Mouse (Mus musculus): ENCODE measurements around the gene Atp5h. TPM values are rescaled to one million over a fixed set of nuclear protein-coding genes. Genes with fewer than 3 reads are reported as not detected.
A peak's percentile ranks its signal among the peaks of the same experiment; 100 is the strongest.
"Not testable (repeated sequence)": the region's sequence is repeated elsewhere in the genome, so short reads cannot be mapped to it uniquely, and the experiment has no call there.

The Atp5h gene
- polyA plus RNA-seq, 1 experiment from 2014 or later = 943 TPM

GRCm38 (mm10) chr11:115456182-115456581 lies 36.4 kb upstream of the Atp5h start:
- WGBS = 88% methylated on average over 5 of the region's 5 CpGs
- H3K36me3 ChIP-seq (ENCODE audit: control insufficient read depth, insufficient read depth, low read length) = no peaks in the 10 kb centered on the region
- ATAC-seq (ENCODE audit: low read depth) = no peak

GRCm38 (mm10) chr11:115455619-115456018 lies 35.9 kb upstream of the Atp5h start:
- ATAC-seq (ENCODE audit: low read depth) = no peak
- 90% methylated on average over 15 of the region's 15 CpGs for WGBS

More at GRCm38 (mm10) chr11:115456182-115456581, 36.4 kb upstream of the Atp5h start:
- no peak overlapping the region for H3K4me2 ChIP-seq (ENCODE audit: low read depth, low read length)
- no peak overlapping the region for H3K27ac ChIP-seq (replicated peaks; ENCODE audit: low read depth, low read length)
- no peak for DNase-seq (ENCODE audit: low spot score)
- H3K4me3 ChIP-seq (ENCODE audit: low read depth, low read length) = no peak overlapping the region
- no peaks in the 10 kb centered on the region for H3K4me1 ChIP-seq (ENCODE audit: control insufficient read depth, insufficient read depth, low read length)
- no peaks in the 10 kb centered on the region for H3K27me3 ChIP-seq (replicated peaks; ENCODE audit: control insufficient read depth, insufficient read depth, low read length)
- no peaks in the 10 kb centered on the region for H3K9me3 ChIP-seq (ENCODE audit: control insufficient read depth, low read length)
- no peak overlapping the region for H3K9ac ChIP-seq (ENCODE audit: low read depth, low read length)

DNA sequence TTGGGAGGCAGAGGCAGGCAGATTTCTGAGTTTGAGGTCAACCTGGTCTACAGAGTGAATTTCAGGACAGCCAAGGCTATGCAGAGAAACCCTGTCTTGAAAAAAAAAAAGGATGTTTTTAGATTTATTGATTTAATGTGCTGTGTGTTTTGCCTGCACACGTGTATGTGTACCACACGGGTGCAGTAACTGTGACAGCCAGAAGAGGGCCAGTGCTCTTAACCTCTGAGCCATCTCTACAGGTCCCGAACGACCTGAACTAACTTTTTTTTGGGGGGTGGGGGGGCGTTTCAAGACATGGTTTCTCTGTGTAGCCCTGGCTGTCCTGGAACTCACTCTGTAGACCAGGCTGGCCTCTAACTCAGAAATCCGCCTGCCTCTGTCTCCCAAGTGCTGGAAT lies 35.1 kb upstream of the Atp5h start:
- ATAC-seq (ENCODE audit: low read depth); H3K9ac ChIP-seq (ENCODE audit: low read depth, low read length); H3K36me3 ChIP-seq (ENCODE audit: control insufficient read depth, insufficient read depth, low read length); H3K4me2 ChIP-seq (ENCODE audit: low read depth, low read length); H3K27ac ChIP-seq (replicated peaks; ENCODE audit: low read depth, low read length); H3K27me3 ChIP-seq (replicated peaks; ENCODE audit: control insufficient read depth, insufficient read depth, low read length); DNase-seq (ENCODE audit: low spot score); H3K4me1 ChIP-seq (ENCODE audit: control insufficient read depth, insufficient read depth, low read length); H3K4me3 ChIP-seq (ENCODE audit: low read depth, low read length); H3K9me3 ChIP-seq (ENCODE audit: control insufficient read depth, low read length): not testable (repeated sequence)
- 89% methylated on average over 6 of the region's 6 CpGs for WGBS

More at GRCm38 (mm10) chr11:115455619-115456018, 35.9 kb upstream of the Atp5h start:
- Histone ChIP-seq H3K4me2 (ENCODE audit: low read depth, low read length) (no peak overlapping the region), H3K36me3 (ENCODE audit: control insufficient read depth, insufficient read depth, low read length) (no peaks in the 10 kb centered on the region), H3K27me3 (replicated peaks; ENCODE audit: control insufficient read depth, insufficient read depth, low read length) (no peaks in the 10 kb centered on the region), H3K27ac (replicated peaks; ENCODE audit: low read depth, low read length) (no peak overlapping the region), H3K4me1 (ENCODE audit: control insufficient read depth, insufficient read depth, low read length) (no peaks in the 10 kb centered on the region), H3K9me3 (ENCODE audit: control insufficient read depth, low read length) (no peaks in the 10 kb centered on the region), H3K4me3 (ENCODE audit: low read depth, low read length) (no peak overlapping the region), H3K9ac (ENCODE audit: low read depth, low read length) (no peak overlapping the region)
- DNase-seq (ENCODE audit: low spot score) = no peak

DNA sequence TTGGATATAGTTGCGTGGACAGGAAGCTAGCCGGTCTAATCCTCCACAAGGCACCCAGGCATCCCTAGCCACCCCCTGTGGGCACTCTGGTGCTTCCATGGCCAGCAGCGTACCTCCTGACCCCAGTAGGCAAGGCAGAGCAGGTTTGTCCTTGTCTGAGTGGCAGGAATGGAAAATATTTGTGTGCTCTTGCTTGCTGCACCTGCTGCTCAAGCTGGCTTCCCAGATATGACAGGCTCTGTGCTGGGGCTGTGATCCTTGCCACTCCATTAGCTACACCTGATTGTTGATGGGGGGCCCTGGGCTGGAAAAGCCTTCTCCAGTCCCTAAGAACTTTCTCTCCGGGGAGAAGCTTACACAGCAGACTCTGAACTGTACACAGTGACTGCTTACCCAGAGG lies 33.5 kb upstream of the Atp5h start:
- H3K4me2 ChIP-seq (ENCODE audit: low read depth, low read length) = no peak overlapping the region
- H3K36me3 ChIP-seq (ENCODE audit: control insufficient read depth, insufficient read depth, low read length) = no peaks in the 10 kb centered on the region
- WGBS = 56% methylated on average over 4 of the region's 4 CpGs
- ATAC-seq (ENCODE audit: low read depth) = no peak
- no peak overlapping the region for H3K27ac ChIP-seq (replicated peaks; ENCODE audit: low read depth, low read length)
- DNase-seq (ENCODE audit: low spot score) = no peak
- no peaks in the 10 kb centered on the region for H3K4me1 ChIP-seq (ENCODE audit: control insufficient read depth, insufficient read depth, low read length)
- H3K27me3 ChIP-seq (replicated peaks; ENCODE audit: control insufficient read depth, insufficient read depth, low read length) = no peaks in the 10 kb centered on the region
- H3K9me3 ChIP-seq (ENCODE audit: control insufficient read depth, low read length) = no peaks in the 10 kb centered on the region
- no peak overlapping the region for H3K4me3 ChIP-seq (ENCODE audit: low read depth, low read length)
- H3K9ac ChIP-seq (ENCODE audit: low read depth, low read length) = no peak overlapping the region

- 74% methylated on average over 7 of the region's 7 CpGs for WGBS
- Histone ChIP-seq H3K9me3 (ENCODE audit: control insufficient read depth, low read length) (no peaks in the 10 kb centered on the region), H3K27ac (replicated peaks; ENCODE audit: low read depth, low read length) (no peak overlapping the region), H3K27me3 (replicated peaks; ENCODE audit: control insufficient read depth, insufficient read depth, low read length) (no peaks in the 10 kb centered on the region), H3K4me2 (ENCODE audit: low read depth, low read length) (no peak overlapping the region), H3K4me3 (ENCODE audit: low read depth, low read length) (no peak overlapping the region), H3K9ac (ENCODE audit: low read depth, low read length) (no peak overlapping the region), H3K36me3 (ENCODE audit: control insufficient read depth, insufficient read depth, low read length) (no peaks in the 10 kb centered on the region), H3K4me1 (ENCODE audit: control insufficient read depth, insufficient read depth, low read length) (no peaks in the 10 kb centered on the region)
- ATAC-seq (ENCODE audit: low read depth) (no peak), DNase-seq (ENCODE audit: low spot score) (no peak)
Observed at GRCm38 (mm10) chr11:115452281-115452860, 32.6 kb upstream of the Atp5h start.

GRCm38 (mm10) chr11:115451781-115452241 lies 32.0 kb upstream of the Atp5h start:
- DNase-seq (ENCODE audit: low spot score) (peak; percentile 27), ATAC-seq (ENCODE audit: low read depth) (no peak)
- 75% methylated on average over 8 of the region's 8 CpGs for WGBS
- Histone ChIP-seq H3K4me1 (ENCODE audit: control insufficient read depth, insufficient read depth, low read length) (no peaks in the 10 kb centered on the region), H3K9ac (ENCODE audit: low read depth, low read length) (no peak overlapping the region), H3K4me3 (ENCODE audit: low read depth, low read length) (no peak overlapping the region), H3K9me3 (ENCODE audit: control insufficient read depth, low read length) (no peaks in the 10 kb centered on the region), H3K27ac (replicated peaks; ENCODE audit: low read depth, low read length) (no peak overlapping the region), H3K4me2 (ENCODE audit: low read depth, low read length) (no peak overlapping the region), H3K36me3 (ENCODE audit: control insufficient read depth, insufficient read depth, low read length) (no peaks in the 10 kb centered on the region), H3K27me3 (replicated peaks; ENCODE audit: control insufficient read depth, insufficient read depth, low read length) (no peaks in the 10 kb centered on the region)

- WGBS = 89% methylated on average over 7 of the region's 7 CpGs
- H3K4me1 ChIP-seq (ENCODE audit: control insufficient read depth, insufficient read depth, low read length) = no peaks in the 10 kb centered on the region
- no peak overlapping the region for H3K27ac ChIP-seq (replicated peaks; ENCODE audit: low read depth, low read length)
- ATAC-seq (ENCODE audit: low read depth) = no peak
- H3K9me3 ChIP-seq (ENCODE audit: control insufficient read depth, low read length) = no peaks in the 10 kb centered on the region
- no peaks in the 10 kb centered on the region for H3K27me3 ChIP-seq (replicated peaks; ENCODE audit: control insufficient read depth, insufficient read depth, low read length)
- H3K4me2 ChIP-seq (ENCODE audit: low read depth, low read length) = no peak overlapping the region
- no peaks in the 10 kb centered on the region for H3K36me3 ChIP-seq (ENCODE audit: control insufficient read depth, insufficient read depth, low read length)
- no peak overlapping the region for H3K9ac ChIP-seq (ENCODE audit: low read depth, low read length)
- no peak overlapping the region for H3K4me3 ChIP-seq (ENCODE audit: low read depth, low read length)
- DNase-seq (ENCODE audit: low spot score) = no peak
Observed at GRCm38 (mm10) chr11:115450176-115450575, 30.4 kb upstream of the Atp5h start.

- no peaks in the 10 kb centered on the region for H3K27me3 ChIP-seq (replicated peaks; ENCODE audit: control insufficient read depth, insufficient read depth, low read length)
- H3K4me3 ChIP-seq (ENCODE audit: low read depth, low read length) = no peak overlapping the region
- no peaks in the 10 kb centered on the region for H3K36me3 ChIP-seq (ENCODE audit: control insufficient read depth, insufficient read depth, low read length)
- no peaks in the 10 kb centered on the region for H3K4me1 ChIP-seq (ENCODE audit: control insufficient read depth, insufficient read depth, low read length)
- H3K9me3 ChIP-seq (ENCODE audit: control insufficient read depth, low read length) = no peaks in the 10 kb centered on the region
- no peak overlapping the region for H3K27ac ChIP-seq (replicated peaks; ENCODE audit: low read depth, low read length)
- WGBS = 40% methylated on average over 7 of the region's 7 CpGs
- ATAC-seq (ENCODE audit: low read depth) = no peak
- H3K9ac ChIP-seq (ENCODE audit: low read depth, low read length) = no peak overlapping the region
- H3K4me2 ChIP-seq (ENCODE audit: low read depth, low read length) = no peak overlapping the region
- DNase-seq (ENCODE audit: low spot score) = no peak
Observed at GRCm38 (mm10) chr11:115448998-115449397, 29.2 kb upstream of the Atp5h start.

GRCm38 (mm10) chr11:115448075-115448474 lies 28.3 kb upstream of the Atp5h start:
- DNase-seq (ENCODE audit: low spot score) = no peak
- H3K27ac ChIP-seq (replicated peaks; ENCODE audit: low read depth, low read length) = no peak overlapping the region
- H3K9me3 ChIP-seq (ENCODE audit: control insufficient read depth, low read length) = no peaks in the 10 kb centered on the region
- H3K4me2 ChIP-seq (ENCODE audit: low read depth, low read length) = no peak overlapping the region
- ATAC-seq (ENCODE audit: low read depth) = no peak
- no peak overlapping the region for H3K9ac ChIP-seq (ENCODE audit: low read depth, low read length)
- H3K27me3 ChIP-seq (replicated peaks; ENCODE audit: control insufficient read depth, insufficient read depth, low read length) = no peaks in the 10 kb centered on the region
- no peaks in the 10 kb centered on the region for H3K36me3 ChIP-seq (ENCODE audit: control insufficient read depth, insufficient read depth, low read length)
- H3K4me3 ChIP-seq (ENCODE audit: low read depth, low read length) = no peak overlapping the region
- 89% methylated on average over 16 of the region's 16 CpGs for WGBS
- no peaks in the 10 kb centered on the region for H3K4me1 ChIP-seq (ENCODE audit: control insufficient read depth, insufficient read depth, low read length)

All from embryonic facial prominence, embryonic 14.5 days (tissue).